Mouse (Mus musculus) adrenal gland (tissue): Measurements from ENCODE around the gene Hipk2.
"Not testable (repeated sequence)": the region's sequence is repeated elsewhere in the genome, so short reads cannot be mapped to it uniquely, and the experiment has no call there.

ENCODE experiments used
- intact Hi-C: fragments of 180-260 bp; cut with DNase I; formaldehyde crosslinking; loops from one replicate; pipeline ENCODE4 v1.15.1; 2025

Gene Hipk2

DNA sequence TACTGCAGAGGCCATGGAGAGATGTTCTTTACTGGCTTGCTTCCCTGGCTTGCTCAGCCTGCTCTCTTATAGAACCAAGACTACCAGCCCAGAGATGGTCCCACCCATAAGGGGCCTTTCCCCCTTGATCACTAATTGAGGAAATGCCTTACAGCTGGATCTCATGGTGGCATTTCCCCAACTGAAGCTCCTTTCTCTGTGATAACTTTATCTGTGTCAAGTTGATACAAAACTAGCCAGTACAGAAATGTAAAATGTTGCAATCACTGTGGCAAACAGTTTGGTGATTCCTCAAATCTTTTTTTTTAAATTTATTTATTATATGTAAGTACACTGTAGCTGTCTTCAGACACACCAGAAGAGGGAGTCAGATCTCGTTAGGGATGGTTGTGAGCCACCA, 205.5 kb downstream of the Hipk2 start:
- intact Hi-C loops: not testable (repeated sequence)

DNA sequence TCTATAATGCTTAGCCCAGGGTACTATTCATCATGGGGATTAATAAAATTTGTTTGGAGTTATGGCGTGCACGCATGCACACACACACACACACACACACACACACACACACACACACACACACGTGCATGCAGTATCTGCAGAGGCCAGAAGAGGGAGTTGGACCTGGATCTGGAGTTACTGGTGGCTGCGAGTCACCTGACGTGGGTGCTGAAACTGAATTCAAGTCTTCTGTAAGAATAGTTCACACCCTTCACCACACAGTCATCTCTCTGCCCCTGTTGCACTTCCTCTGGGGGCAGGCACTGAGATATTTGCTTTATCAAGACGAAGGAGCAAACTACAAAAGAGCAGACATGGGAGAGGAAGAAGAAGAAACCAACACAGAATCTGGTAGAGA, 206.4 kb downstream of the Hipk2 start:
- intact Hi-C loops: no loop called here

DNA sequence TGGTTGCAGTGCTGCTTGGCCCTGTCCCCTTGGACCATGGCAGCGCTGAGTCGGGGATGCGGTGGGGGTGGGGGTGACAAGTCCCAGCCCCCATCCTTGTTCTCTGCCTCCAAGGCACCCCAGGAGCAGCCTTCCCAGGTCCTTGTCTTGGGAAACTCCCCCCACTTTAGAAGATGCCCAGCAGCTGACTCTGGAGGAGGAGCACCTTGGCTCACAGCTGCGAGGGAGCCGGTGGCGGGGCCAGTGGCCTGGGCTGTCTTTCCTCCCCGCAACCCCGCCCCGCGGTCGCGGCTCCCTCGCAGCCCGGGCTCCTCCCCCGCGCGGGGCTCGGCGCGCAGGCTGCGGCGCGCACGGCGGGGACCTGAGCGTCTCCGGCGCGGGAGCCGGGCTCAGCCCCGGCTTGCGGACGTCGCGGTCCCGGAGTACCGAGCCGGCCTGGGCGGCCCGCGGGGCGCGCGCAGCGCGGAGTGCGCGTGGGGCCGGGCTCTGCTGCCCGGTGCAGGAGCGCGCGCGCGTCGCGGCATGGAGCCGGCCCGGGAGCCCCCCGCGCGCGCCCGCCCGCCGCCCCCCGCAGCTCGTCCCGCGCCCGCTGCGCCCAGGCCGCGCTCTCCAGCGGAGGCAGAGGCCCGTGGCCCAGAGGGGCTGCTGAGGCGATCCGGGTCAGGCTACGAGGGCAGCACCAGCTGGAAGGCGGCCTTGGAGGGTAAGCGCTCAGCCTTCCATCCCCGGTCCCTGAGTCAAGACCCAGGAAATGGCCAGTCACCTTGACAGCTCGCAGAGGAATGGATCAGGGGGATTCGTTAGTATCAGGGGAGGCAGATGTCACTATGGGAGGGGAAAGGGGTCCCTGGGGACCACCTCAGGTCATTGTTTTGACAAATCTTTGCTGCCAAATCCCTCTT, 213.0 kb downstream of the Hipk2 start, which contains the start of gene Clec2l:
Gene Clec2l, plus strand, starts transcription at position 356 of the 902 bp plus-strand sequence.
- intact Hi-C loops: no loop called here

DNA sequence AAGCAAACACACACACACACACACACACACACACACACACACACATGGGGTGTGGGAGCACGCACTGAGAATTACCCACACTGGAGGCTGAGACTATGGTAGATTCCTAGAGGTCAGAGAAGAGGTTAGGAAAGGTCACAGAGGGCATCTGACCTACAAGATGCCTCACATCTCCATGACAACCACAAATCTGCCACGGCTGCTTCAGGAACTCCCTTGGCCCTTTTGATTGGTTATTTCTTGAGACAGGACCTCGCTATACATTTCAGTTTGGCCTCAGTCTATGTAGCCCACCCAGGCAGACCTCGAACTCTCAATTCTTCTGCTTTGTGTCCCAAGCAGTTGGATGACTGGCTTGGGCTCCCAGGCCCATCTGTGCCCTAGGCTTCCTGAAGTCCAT, 214.3 kb downstream of the Hipk2 start:
- intact Hi-C loops: no loop called here

DNA sequence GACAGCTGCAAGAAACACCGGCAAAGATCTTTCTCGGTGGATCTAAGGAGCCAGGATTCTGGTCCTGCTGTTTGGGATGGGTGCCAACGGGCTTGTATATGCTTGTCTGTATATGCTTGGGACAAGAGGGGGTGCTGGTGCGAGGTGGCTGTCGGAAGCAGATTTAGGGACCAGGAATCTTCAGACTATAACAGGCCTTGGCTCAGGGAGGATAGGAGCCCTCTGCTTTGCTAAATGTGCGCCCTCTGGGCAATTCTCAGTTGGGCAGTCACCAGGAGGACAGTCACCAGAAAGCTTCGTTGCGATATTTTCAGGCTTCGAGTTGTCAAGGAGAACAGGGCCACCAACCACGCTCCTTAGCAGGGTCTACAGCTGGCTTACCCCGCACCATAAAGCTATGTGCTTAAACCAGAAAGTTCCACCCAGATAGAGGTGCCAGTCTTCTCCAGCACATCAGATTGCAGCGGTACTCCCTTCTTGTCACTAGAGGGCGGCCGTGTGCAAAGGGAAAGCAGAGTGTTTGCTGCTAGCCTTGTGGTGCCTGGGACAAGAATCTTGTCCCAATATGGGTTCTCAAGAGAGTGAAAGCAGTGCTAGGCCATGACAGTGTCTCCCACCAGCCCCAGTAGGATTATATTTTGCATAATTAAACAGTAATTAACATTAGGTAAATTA, 225.6 kb downstream of the Hipk2 start:
- intact Hi-C loops: loop anchor here (2.0 kb wide), 2 partner anchors 44 to 260 kb away; no protein-coding TSS in a partner anchor

DNA sequence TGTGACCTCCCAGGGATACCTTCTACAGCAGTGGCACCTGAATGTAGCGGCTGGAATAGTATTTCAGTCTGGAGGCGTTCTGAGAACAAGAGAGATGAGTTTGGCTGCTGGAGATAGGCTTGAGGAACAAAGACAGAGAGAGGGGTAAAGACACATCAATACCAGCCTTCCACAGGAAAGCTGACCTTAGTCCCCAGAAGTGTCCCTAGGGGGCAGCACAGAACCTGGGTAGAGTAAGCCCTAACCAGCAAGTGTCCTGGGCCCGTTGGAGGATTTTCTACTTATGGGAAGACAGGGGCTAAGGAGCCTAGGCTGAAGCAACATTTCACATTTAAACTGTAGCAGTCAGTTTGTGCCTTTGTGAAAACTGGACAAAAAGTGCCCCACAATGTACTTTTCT, 226.4 kb downstream of the Hipk2 start:
- intact Hi-C loops: no loop called here
